Mouse (Mus musculus) E14TG2a.4 (cell line): ENCODE results near the gene Hspg2.

Source experiments
- CTCF ChIP-seq: conservative IDR thresholded peaks from 2 replicates; pipeline ENCODE4 v1.5.1; 2014; ENCODE audit warnings: low read length
- POU5F1 ChIP-seq: IDR thresholded peaks from 2 replicates; pipeline ENCODE4 v1.6.1; 2014; ENCODE audit warnings: low read length, borderline replicate concordance

DNA sequence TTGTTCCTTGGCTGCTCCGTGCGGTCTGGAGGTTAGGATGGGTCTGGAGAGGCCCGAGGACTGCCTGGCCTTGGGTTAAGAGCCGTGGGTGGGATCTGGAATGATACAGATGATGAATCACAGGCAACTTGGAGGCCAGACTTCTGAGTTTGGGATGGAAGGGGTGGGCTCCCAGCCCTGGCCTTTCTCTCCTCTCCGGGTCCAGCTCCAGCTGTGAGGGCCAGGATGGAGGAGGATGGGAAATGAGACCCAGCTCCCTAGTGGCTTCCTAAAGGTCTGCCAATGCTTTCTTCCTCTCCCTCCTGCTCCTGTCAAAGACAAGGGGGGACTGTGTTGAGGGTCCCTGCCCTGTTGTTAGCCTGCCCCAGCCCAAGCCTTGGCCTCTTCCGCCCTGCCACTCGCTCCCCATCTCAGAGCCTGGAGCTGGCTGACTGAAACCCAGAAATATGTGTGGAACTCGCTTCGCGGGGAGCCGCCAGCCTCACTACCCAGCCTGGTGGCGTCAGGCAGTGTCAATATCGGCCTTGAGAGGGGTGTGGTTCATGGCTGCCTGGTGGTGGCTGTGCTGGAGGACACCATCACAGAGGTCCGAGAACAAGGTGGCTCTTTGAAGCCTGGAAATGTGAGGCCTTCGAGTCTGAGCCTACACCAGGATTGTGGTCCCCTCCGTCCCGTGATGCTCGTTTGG is 5.3 kb downstream of the Hspg2 start:
- TF ChIP-seq CTCF (no peak), POU5F1 (no peak)
